Mouse (Mus musculus) left cerebral cortex, postnatal 14 days (tissue): ENCODE measurements around the gene Ccnb3. TPM values are rescaled to one million over a fixed set of nuclear protein-coding genes. Genes with fewer than 3 reads are reported as not detected.
"Not testable (repeated sequence)": the region's sequence is repeated elsewhere in the genome, so short reads cannot be mapped to it uniquely, and the experiment has no call there.

Experiments used
- DNase-seq, 2 experiments: peaks; one replicate each; pipeline ENCODE4 v3.0.0; 2021 to 2022; ENCODE audit warnings: low spot score in 2 of 2, mixed read lengths in 1 of 2
- intact Hi-C: fragments of 180-260 bp; cut with DNase I; formaldehyde crosslinking; loops from one replicate; pipeline ENCODE4 v1.15.1; 2025
- long read RNA-seq, 2 experiments: library from polyadenylated mRNA; stranded (forward); transcript quantifications; one replicate each; pipeline ENCODE4 v2.0.0; 2021
- total RNA-seq, 2 experiments: library from RNA; stranded (reverse); gene quantifications; 2 replicates each; pipeline ENCODE4 v1.2.3; 2021

Gene Ccnb3
- not detected for total RNA-seq
- long read RNA-seq, experiment 1, result 0 reads
- long read RNA-seq, experiment 2, result 0 reads

- no peak for DNase-seq
- intact Hi-C loops, result no loop called here
These were observed at the start of gene Ccnb3 for GRCm38 (mm10) chrX:7041519-7041918. TSS of gene Ccnb3 (minus strand) at chrX:7041619.

GRCm38 (mm10) chrX:7090323-7090722 lies 48.9 kb upstream of the Ccnb3 start:
- intact Hi-C loops, result no loop called here
- DNase-seq, result no peak

GRCm38 (mm10) chrX:7085878-7086277 lies 44.5 kb upstream of the Ccnb3 start:
- intact Hi-C loops, result no loop called here
- no peak for DNase-seq

- intact Hi-C loops, result no loop called here
- DNase-seq, result no peak
These were observed 38.5 kb upstream of the Ccnb3 start for GRCm38 (mm10) chrX:7079820-7080429.

GRCm38 (mm10) chrX:7068002-7068401 lies 26.6 kb upstream of the Ccnb3 start:
- intact Hi-C loops, result no loop called here
- DNase-seq, result no peak

GRCm38 (mm10) chrX:7067219-7067618 lies 25.8 kb upstream of the Ccnb3 start, which contains the start of gene Akap4:
TSS of gene Akap4 (plus strand) at chrX:7067519.
- intact Hi-C loops, result no loop called here
- no peak for DNase-seq

- DNase-seq, result no peak
- intact Hi-C loops, result no loop called here
These were observed 22.7 kb upstream of the Ccnb3 start for GRCm38 (mm10) chrX:7064109-7064508.

- no peak for DNase-seq
- intact Hi-C loops, result no loop called here
These were observed 16.2 kb upstream of the Ccnb3 start for GRCm38 (mm10) chrX:7057634-7058033.

- intact Hi-C loops, result no loop called here
- no peak for DNase-seq
These were observed 15.6 kb upstream of the Ccnb3 start for GRCm38 (mm10) chrX:7057056-7057455.

GRCm38 (mm10) chrX:6983916-6984315 lies 57.5 kb downstream of the Ccnb3 start:
- intact Hi-C loops, DNase-seq: not testable (repeated sequence)

GRCm38 (mm10) chrX:6971956-6972355 lies 69.5 kb downstream of the Ccnb3 start:
- intact Hi-C loops, result no loop called here
- no peak for DNase-seq

- intact Hi-C loops, result no loop called here
- no peak for DNase-seq
These were observed 72.8 kb downstream of the Ccnb3 start for GRCm38 (mm10) chrX:6968598-6968997.

Other genes starting within 250 kb of the Ccnb3 start
- gene Akap4, start 25.9 kb upstream of the Ccnb3 start, total RNA-seq, result not detected